Mouse (Mus musculus) embryonic facial prominence, embryonic 12.5 days (tissue): ENCODE measurements around the gene Gtf2h2. TPM values are rescaled to one million over a fixed set of nuclear protein-coding genes. Genes with fewer than 3 reads are reported as not detected.
"Not testable (repeated sequence)": the region's sequence is repeated elsewhere in the genome, so short reads cannot be mapped to it uniquely, and the experiment has no call there.

Experiments used
- ATAC-seq: fragments of 200-750 bp; cut with Nextera tagmentation; 2 replicates; pipeline ENCODE4 v1.8.0; 2017; ENCODE audit not compliant: insufficient number of reproducible peaks, insufficient read depth, low FRiP score, low TSS enrichment
- H3K27ac ChIP-seq: fragments of 300-500 bp; sonication (generic); 2 replicates; pipeline ENCODE4 v1.5.1; 2016; ENCODE audit warnings: mild to moderate bottlenecking
- H3K27me3 ChIP-seq: fragments of 300-500 bp; sonication (generic); 2 replicates; pipeline ENCODE4 v1.6.1; 2016; ENCODE audit warnings: mild to moderate bottlenecking, moderate library complexity
- H3K36me3 ChIP-seq: fragments of 300-500 bp; sonication (generic); 2 replicates; pipeline ENCODE4 v1.6.1; 2016; ENCODE audit warnings: mild to moderate bottlenecking
- H3K4me1 ChIP-seq: fragments of 300-500 bp; sonication (generic); 2 replicates; pipeline ENCODE4 v1.6.1; 2016
- H3K4me2 ChIP-seq: fragments of 300-500 bp; sonication (generic); replicated peaks from 2 replicates; pipeline ENCODE4 v1.6.1; 2016; ENCODE audit warnings: mild to moderate bottlenecking, moderate library complexity
- H3K4me3 ChIP-seq: fragments of 300-500 bp; sonication (generic); 2 replicates; pipeline ENCODE4 v1.5.1; 2016; ENCODE audit warnings: mild to moderate bottlenecking
- H3K9ac ChIP-seq: fragments of 300-500 bp; sonication (generic); 2 replicates; pipeline ENCODE4 v1.6.1; 2016; ENCODE audit warnings: mild to moderate bottlenecking, moderate library complexity
- H3K9me3 ChIP-seq: fragments of 300-500 bp; sonication (generic); 2 replicates; pipeline ENCODE4 v1.6.1; 2016; ENCODE audit warnings: mild to moderate bottlenecking, moderate library complexity
- WGBS: fragments of 180-500 bp; shearing (Covaris S2); methylation state at CpG from one replicate; pipeline ENCODE4 v1.1.7; 2016; 5-methylcytosine and 5-hydroxymethylcytosine counted together
- polyA plus RNA-seq: library from polyadenylated mRNA; unstranded; fragments of >200 nt; fragmentation: Nextera tagmentation; extraction: Ambion mirVana; gene quantifications from 2 replicates; pipeline ENCODE4 v1.2.1, GENCODE M21; 2016

Gene Gtf2h2
- polyA plus RNA-seq, 1 experiment from 2014 or later, result 85.4 TPM

DNA sequence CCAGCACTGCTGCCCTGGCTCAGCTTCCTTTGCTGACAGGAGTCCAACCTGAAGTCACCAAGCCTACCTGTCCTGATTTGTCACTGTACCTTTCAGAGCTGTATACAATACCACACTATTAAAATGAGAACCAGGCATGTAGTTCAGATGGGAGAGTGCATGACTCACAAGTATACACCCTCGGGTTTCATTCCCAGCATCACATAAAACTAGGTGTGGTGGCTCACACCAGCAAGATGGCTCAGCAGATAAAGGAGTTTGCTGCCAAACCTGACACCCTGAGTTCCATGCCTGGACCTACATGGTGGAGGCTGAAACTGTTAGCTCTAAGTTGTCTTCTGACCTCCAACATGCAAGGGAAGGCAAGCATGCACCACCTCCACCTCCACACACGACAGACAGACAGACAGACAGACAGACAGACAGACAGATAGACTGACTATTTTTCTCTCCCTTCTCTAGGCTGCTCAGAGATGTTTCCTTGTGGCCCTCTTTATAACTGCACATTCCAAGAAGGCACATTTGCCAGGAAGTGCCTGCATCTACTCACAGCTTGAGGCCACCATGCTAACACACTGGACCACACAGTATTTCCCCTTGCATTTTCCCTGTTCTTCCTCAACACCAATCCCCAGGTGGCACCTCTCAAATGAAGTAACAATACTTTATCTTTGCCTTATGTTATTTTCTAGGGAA is 28.7 kb downstream of the Gtf2h2 start:
- no peak overlapping the region for H3K9ac ChIP-seq
- H3K4me3 ChIP-seq, result no peak overlapping the region
- peaks cover 50% of the 10 kb centered on the region for H3K36me3 ChIP-seq
- no peak overlapping the region for H3K27ac ChIP-seq
- H3K9me3 ChIP-seq, result no peaks in the 10 kb centered on the region
- H3K4me1 ChIP-seq, result no peaks in the 10 kb centered on the region
- no peak for ATAC-seq
- 87% methylated on average over 2 of the region's 2 CpGs for WGBS
- H3K27me3 ChIP-seq, result no peaks in the 10 kb centered on the region
- H3K4me2 ChIP-seq, result no peak overlapping the region

DNA sequence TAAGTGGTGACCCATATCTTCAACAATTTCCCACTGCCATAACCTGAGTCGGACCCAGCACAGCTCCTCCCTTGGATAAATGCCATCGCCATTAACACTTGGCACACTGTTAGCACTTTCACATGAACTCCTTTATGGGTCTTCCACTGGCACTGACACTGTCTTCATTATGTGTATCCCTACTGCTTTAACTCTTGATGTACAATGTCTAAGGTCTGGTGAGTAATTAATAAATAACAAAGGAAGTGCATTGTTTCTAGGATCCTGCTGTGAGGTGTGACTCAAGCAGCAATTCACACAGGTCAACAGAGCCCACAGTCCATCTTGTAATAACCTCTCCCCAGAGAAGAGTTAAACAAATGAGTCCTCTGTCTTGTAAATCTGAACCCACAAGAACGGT is 31.0 kb downstream of the Gtf2h2 start:
- Histone ChIP-seq H3K9ac (no peak overlapping the region), H3K4me2 (no peak overlapping the region), H3K27ac (no peak overlapping the region), H3K36me3 (peaks cover 30% of the 10 kb centered on the region), H3K4me3 (no peak overlapping the region), H3K27me3 (no peaks in the 10 kb centered on the region), H3K9me3 (no peaks in the 10 kb centered on the region), H3K4me1 (no peaks in the 10 kb centered on the region)
- ATAC-seq, result no peak
- WGBS, result 77% methylated on average over 3 of the region's 3 CpGs

DNA sequence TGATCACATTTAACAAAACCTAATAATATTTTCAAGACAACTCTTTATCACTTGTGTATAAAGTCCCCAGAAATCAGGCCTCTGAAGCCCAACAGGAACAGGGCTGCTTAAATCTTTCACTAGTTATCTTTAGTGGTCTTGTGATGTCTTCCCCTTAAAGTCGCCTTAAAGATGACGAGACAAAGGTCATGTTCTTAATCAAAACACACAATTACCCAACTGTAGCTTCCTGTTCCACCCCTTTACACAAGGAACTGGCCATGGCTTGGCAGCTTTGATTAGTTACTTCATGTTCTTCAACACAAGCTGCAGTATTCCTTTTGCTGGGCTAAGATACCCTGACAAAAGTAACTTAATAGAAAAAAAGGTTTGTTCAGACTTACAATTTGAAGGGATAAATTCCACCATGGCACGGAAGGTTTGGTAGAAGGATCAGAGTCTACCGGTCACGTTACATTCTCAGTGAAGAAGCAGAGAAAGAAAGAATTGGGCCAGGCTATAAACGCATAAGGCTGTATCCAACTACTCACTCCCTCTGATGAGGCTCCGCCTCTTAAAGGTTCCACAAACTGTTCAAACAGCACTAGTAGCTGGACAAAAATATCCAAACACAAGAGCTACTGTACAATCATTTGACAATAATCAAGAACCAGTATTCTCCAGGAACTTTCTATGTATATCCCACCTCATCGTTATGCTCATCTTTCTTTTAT is 39.8 kb downstream of the Gtf2h2 start, which contains the start of gene Naip1:
Gene Naip1, minus strand, starts transcription at position 455 of the 713 bp plus-strand sequence.
- not testable (repeated sequence) for H3K9me3 ChIP-seq, ATAC-seq, H3K4me1 ChIP-seq, H3K9ac ChIP-seq, H3K4me2 ChIP-seq, H3K4me3 ChIP-seq, H3K36me3 ChIP-seq, H3K27ac ChIP-seq, H3K27me3 ChIP-seq
- 79% methylated on average over 8 of the region's 8 CpGs for WGBS

DNA sequence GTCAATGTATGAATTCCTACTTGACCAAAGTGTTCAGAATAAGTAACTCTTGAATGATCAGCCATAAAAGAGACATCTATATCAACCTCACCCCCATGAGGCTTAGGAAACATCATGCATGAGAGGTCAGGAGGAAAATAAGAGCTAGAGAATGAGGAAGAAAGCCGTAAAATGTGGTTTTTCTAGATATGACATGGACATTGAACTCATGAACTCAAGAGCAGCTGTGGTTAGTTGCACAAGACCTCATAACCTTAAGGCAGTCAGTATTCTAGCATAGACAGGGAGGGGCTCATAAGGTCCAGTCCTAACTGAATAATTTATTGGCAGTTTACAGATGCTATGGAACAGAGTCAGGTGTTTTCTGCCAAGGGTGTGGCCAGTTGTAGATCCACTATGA is 42.9 kb downstream of the Gtf2h2 start:
- WGBS, result 85% methylated on average over 1 of the region's 1 CpGs
- no peaks in the 10 kb centered on the region for H3K4me1 ChIP-seq
- no peak for ATAC-seq

DNA sequence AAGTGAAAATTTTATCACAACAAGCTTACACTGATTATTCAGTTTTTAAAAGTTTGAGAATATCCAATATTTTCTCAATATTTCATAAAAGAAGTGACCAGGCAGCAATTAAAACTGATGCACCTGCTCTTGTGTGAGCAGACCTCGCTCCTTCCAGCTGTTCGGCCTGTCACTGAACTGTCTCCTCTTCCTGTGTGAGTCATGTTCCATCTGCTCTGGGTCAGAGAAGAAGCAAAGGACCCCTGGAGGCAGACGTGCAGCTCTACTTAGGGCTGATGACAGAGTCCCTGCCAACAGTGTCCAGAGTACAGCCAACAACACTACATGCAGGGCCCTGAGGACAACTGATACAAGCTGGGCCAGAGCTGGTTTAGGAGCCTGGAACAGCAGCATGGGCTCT is 52.3 kb downstream of the Gtf2h2 start:
- Histone ChIP-seq H3K27me3 (no peaks in the 10 kb centered on the region), H3K36me3 (no peaks in the 10 kb centered on the region), H3K4me3 (no peak overlapping the region), H3K4me1 (no peaks in the 10 kb centered on the region), H3K27ac (no peak overlapping the region), H3K9me3 (no peaks in the 10 kb centered on the region), H3K9ac (no peak overlapping the region), H3K4me2 (no peak overlapping the region)
- ATAC-seq, result no peak
- 62% methylated on average over 3 of the region's 3 CpGs for WGBS

More for the DNA sequence above, 42.9 kb downstream of the Gtf2h2 start:
- Histone ChIP-seq H3K9me3 (no peaks in the 10 kb centered on the region), H3K27me3 (no peaks in the 10 kb centered on the region), H3K4me3 (no peak overlapping the region), H3K36me3 (no peaks in the 10 kb centered on the region), H3K27ac (no peak overlapping the region), H3K9ac (no peak overlapping the region), H3K4me2 (no peak overlapping the region)

DNA sequence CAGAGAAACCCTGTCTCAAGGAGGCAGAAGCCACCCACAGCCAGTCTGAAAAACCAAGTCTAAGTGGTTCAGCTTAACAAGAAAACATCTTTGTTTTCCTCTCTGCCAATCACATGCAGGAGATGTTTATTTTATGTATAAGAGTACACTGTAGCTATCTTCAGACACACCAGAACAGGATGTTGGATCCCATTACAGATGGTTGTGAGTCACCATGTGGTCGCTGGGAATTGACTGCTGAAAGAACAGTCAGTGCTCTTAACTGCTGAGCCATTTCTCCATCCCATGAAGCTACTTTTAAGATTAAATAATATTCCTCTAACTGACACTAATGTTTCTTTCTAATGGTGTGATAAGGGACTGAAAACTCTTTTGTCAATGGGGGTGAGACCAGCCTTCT is 53.7 kb downstream of the Gtf2h2 start:
- Histone ChIP-seq H3K4me3 (no peak overlapping the region), H3K9ac (no peak overlapping the region), H3K4me2 (no peak overlapping the region), H3K9me3 (no peaks in the 10 kb centered on the region), H3K36me3 (no peaks in the 10 kb centered on the region), H3K27me3 (no peaks in the 10 kb centered on the region), H3K27ac (no peak overlapping the region), H3K4me1 (no peaks in the 10 kb centered on the region)
- 56% methylated on average over 1 of the region's 1 CpGs for WGBS
- ATAC-seq, result no peak

DNA sequence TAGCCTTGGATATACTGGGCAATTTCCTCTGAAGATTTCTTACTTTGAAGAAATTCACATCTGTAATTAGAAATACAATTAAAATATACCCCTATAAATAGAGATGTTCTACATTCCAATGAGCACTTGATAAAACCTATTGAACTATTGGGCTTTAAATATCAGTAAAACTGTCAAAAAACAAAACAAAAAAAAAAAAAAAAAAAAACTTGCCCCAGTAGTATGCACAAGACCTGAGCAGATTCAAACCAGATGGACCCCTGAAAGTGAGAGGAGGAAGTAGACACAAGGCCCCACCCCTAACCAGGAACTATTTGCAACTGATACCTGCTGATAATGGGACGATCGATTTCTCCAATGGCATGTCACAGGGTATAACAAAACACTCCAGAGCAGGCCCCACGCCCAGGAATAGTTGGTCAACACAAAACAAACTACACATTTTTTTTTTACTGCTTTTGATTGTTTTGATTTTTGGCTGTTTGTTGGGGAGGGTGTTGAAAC is 55.0 kb downstream of the Gtf2h2 start:
- Histone ChIP-seq H3K36me3 (no peaks in the 10 kb centered on the region), H3K4me2 (no peak overlapping the region), H3K9ac (no peak overlapping the region), H3K27ac (no peak overlapping the region), H3K9me3 (no peaks in the 10 kb centered on the region), H3K27me3 (no peaks in the 10 kb centered on the region), H3K4me1 (no peaks in the 10 kb centered on the region), H3K4me3 (no peak overlapping the region)
- ATAC-seq, result no peak
- WGBS, result 66% methylated on average over 3 of the region's 3 CpGs

DNA sequence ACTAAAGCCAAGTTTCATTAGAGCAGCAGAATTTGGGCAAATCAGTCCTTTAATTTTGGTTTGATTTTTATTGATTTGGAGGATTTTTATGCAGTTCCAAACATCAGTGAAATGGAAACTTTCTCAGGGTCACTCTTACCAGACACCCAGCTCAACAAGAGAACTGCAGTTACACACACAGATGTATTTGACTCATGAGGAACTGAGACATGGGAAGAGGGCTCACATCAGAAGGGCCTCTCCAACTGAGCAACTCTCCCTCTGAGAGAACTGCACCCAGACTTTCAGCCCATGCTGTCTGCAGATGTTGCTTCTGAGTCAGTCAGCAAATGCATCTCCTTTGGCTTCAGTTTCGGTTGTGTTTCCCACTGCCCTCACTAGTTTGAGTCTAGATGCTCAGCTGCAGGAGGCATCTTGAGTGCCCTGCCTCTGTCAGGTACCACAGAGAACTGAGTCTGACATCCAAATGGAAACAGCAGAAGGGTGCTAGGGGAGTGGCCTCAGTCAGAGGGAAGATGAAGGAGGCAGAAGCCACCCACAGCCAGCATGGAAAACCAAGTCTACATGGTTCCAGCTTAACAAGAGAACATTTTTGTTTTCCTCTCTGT is 55.7 kb downstream of the Gtf2h2 start:
- not testable (repeated sequence) for ATAC-seq, H3K27me3 ChIP-seq, H3K36me3 ChIP-seq, H3K4me3 ChIP-seq, H3K4me2 ChIP-seq, H3K9me3 ChIP-seq, H3K4me1 ChIP-seq, H3K9ac ChIP-seq, H3K27ac ChIP-seq
- 77% methylated on average over 1 of the region's 1 CpGs for WGBS

DNA sequence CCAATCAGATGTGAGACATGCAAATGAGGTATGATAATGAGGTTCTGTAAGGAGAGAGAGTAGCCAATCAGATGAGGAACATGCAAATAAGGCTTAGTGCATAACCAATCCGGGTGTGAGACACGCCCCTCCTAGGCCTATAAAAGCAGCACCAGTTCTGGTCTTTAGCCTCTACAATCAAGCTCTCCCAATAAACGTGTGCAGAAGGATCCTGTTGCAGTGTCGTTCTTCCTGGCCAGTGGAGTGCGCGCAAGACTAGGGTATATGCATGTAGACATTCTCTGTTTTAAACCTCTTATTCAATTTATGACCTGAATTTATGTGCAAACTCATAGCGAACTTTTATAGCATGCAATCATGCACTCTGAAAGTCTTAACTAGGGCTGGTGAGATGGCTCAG is 72.4 kb downstream of the Gtf2h2 start:
- ATAC-seq, result not testable (repeated sequence)

DNA sequence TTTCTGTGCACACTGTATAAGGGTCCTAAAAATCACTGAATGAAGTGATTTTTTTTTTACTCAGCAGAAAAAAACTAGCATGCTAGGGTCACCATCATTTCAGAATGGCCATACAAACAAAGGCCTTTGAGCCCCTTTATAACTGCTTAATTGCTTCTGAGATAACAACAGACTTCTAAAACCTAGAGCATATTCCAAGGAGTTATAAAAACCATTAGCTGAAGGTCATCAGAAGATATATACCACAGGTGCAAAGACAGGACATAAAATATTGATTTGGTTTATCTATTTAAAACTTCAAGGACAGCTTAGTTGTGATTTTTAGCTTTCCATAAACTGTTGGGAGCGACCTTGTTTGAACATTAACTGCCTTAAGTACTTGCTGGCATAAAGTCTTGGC is 78.0 kb downstream of the Gtf2h2 start:
- H3K9ac ChIP-seq, result no peak overlapping the region
- 73% methylated on average over 1 of the region's 1 CpGs for WGBS
- H3K36me3 ChIP-seq, result no peaks in the 10 kb centered on the region
- H3K4me3 ChIP-seq, result no peak overlapping the region
- no peak overlapping the region for H3K4me2 ChIP-seq
- no peaks in the 10 kb centered on the region; the same call in 1 of the 2 replicates for H3K9me3 ChIP-seq
- ATAC-seq, result no peak
- H3K27ac ChIP-seq, result no peak overlapping the region
- no peaks in the 10 kb centered on the region for H3K4me1 ChIP-seq
- no peaks in the 10 kb centered on the region for H3K27me3 ChIP-seq

More for the DNA sequence above, 72.4 kb downstream of the Gtf2h2 start:
- 93% methylated on average over 7 of the region's 7 CpGs for WGBS
- not testable (repeated sequence) for H3K4me3 ChIP-seq, H3K9me3 ChIP-seq, H3K27ac ChIP-seq, H3K9ac ChIP-seq, H3K36me3 ChIP-seq, H3K4me1 ChIP-seq, H3K4me2 ChIP-seq, H3K27me3 ChIP-seq
